Mouse (Mus musculus) hindbrain, embryonic 13.5 days (tissue): ENCODE measurements around the gene Vcp. TPM values are rescaled to one million over a fixed set of nuclear protein-coding genes. Genes with fewer than 3 reads are reported as not detected.
A peak's percentile ranks its signal among the peaks of the same experiment; 100 is the strongest.

Experiments used
- ATAC-seq: fragments of 200-750 bp; cut with Nextera tagmentation; 2 replicates; pipeline ENCODE4 v1.8.0; 2017; ENCODE audit warnings: moderate TSS enrichment; ENCODE audit not compliant: low FRiP score
- H3K27ac ChIP-seq: fragments of 300-500 bp; sonication (generic); 2 replicates; pipeline ENCODE4 v1.5.1; 2015; ENCODE audit warnings: inconsistent platforms, mild to moderate bottlenecking, moderate library complexity
- H3K27me3 ChIP-seq: fragments of 300-500 bp; sonication (generic); 2 replicates; pipeline ENCODE4 v1.6.1; 2015; ENCODE audit warnings: mild to moderate bottlenecking, inconsistent platforms
- H3K36me3 ChIP-seq: fragments of 300-500 bp; sonication (generic); 2 replicates; pipeline ENCODE4 v1.6.1; 2015; ENCODE audit warnings: mild to moderate bottlenecking, inconsistent platforms
- H3K4me1 ChIP-seq: fragments of 300-500 bp; sonication (generic); replicated peaks from 2 replicates; pipeline ENCODE4 v1.6.1; 2015; ENCODE audit warnings: inconsistent platforms
- H3K4me2 ChIP-seq: fragments of 300-500 bp; sonication (generic); 2 replicates; pipeline ENCODE4 v1.6.1; 2015; ENCODE audit warnings: inconsistent platforms, mild to moderate bottlenecking, moderate library complexity
- H3K4me3 ChIP-seq: fragments of 300-500 bp; sonication (generic); 2 replicates; pipeline ENCODE4 v1.5.1; 2015; ENCODE audit warnings: mild to moderate bottlenecking, inconsistent platforms
- H3K9ac ChIP-seq: fragments of 300-500 bp; sonication (generic); 2 replicates; pipeline ENCODE4 v1.6.1; 2015; ENCODE audit warnings: mild to moderate bottlenecking, inconsistent platforms
- H3K9me3 ChIP-seq: fragments of 300-500 bp; sonication (generic); 2 replicates; pipeline ENCODE4 v1.6.1; 2016; ENCODE audit warnings: inconsistent platforms
- WGBS: fragments of 180-500 bp; shearing (Covaris S2); methylation state at CpG from one replicate; pipeline ENCODE4 v1.1.7; 2015; 5-methylcytosine and 5-hydroxymethylcytosine counted together
- polyA plus RNA-seq: library from polyadenylated mRNA; unstranded; fragments of >200 nt; fragmentation: Nextera tagmentation; extraction: Ambion mirVana; gene quantifications from 2 replicates; pipeline ENCODE4 v1.2.1, GENCODE M21; 2015

Vcp gene
- polyA plus RNA-seq, 1 experiment from 2014 or later, result 526 TPM

DNA sequence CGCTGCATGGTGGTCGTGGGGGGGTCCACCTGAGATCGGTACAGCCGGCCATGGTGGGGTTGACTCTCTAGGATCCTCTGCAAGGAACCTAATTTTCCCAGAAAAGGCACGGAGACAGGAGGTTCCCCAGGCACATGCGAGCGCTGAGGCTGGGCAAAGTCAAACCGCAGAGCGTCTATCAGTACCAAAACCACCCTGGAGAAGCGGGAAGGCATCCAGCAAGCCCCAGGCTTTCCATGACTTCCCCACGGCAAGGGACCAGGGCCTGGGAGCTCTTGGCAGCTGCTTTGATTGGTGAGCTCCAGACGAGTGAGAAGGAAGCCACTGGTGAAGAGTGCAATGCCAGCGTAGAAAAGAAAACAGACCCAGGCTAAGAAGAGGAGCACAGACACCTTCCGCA is 24.4 kb upstream of the Vcp start:
- Histone ChIP-seq H3K27me3 (no peaks in the 10 kb centered on the region), H3K27ac (peak overlapping the region; percentile 96), H3K36me3 (peaks cover 72% of the 10 kb centered on the region), H3K4me3 (peak overlapping the region; percentile 62), H3K9me3 (no peaks in the 10 kb centered on the region), H3K4me1 (peaks cover 24% of the 10 kb centered on the region), H3K9ac (peak overlapping the region; percentile 78), H3K4me2 (peak overlapping the region; percentile 78)
- 88% methylated on average over 14 of the region's 14 CpGs for whole genome bisulfite sequencing
- no peak for ATAC-seq

DNA sequence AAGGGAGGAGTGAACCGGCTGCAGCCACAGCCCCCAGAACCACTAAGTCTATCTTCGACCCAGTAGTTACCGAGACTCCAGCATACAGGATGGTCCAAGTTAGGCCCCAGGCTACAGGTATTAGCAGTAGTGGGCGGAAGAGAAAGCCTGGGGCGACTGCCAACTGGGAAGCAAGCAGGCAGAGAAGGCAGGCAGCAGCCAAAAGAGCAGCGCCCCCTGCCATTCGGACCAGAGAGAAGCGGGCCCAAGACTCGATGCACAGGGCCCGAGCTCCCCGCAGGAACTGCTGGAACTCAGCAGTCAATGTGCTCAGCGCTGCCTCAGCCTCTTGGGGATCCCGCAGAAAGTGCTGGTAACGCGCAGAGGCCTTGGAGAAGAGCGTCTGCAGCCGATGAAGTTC is 21.0 kb upstream of the Vcp start:
- H3K27ac ChIP-seq, result no peak overlapping the region
- no peak overlapping the region for H3K4me3 ChIP-seq
- H3K9me3 ChIP-seq, result no peaks in the 10 kb centered on the region
- no peak overlapping the region for H3K4me2 ChIP-seq
- H3K4me1 ChIP-seq, result peaks cover 22% of the 10 kb centered on the region
- ATAC-seq, result no peak
- H3K9ac ChIP-seq, result no peak overlapping the region
- peaks cover 72% of the 10 kb centered on the region for H3K36me3 ChIP-seq
- H3K27me3 ChIP-seq, result no peaks in the 10 kb centered on the region
- WGBS, result 71% methylated on average over 17 of the region's 17 CpGs

DNA sequence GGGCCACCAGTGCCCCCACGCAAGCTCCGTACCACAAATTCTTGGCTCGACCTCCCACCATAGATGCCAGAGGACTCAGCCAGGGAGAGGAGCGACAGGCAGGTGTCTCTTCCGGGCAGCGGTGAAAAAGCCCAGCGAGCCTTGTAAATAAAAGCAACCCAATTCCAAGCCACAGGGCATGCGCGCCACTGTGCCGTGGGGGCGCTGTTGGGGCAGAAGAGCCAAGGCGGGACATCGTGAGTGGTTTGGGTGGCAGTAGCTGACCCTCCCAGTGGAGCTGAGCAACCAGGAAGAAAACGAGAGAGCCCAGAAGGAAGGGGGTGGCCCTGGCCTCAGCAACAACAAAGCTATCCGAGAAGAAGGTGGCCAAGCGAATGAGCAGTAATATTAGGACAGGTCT is 20.6 kb upstream of the Vcp start:
- H3K36me3 ChIP-seq, result peaks cover 72% of the 10 kb centered on the region
- peaks cover 22% of the 10 kb centered on the region for H3K4me1 ChIP-seq
- WGBS, result 87% methylated on average over 16 of the region's 16 CpGs

DNA sequence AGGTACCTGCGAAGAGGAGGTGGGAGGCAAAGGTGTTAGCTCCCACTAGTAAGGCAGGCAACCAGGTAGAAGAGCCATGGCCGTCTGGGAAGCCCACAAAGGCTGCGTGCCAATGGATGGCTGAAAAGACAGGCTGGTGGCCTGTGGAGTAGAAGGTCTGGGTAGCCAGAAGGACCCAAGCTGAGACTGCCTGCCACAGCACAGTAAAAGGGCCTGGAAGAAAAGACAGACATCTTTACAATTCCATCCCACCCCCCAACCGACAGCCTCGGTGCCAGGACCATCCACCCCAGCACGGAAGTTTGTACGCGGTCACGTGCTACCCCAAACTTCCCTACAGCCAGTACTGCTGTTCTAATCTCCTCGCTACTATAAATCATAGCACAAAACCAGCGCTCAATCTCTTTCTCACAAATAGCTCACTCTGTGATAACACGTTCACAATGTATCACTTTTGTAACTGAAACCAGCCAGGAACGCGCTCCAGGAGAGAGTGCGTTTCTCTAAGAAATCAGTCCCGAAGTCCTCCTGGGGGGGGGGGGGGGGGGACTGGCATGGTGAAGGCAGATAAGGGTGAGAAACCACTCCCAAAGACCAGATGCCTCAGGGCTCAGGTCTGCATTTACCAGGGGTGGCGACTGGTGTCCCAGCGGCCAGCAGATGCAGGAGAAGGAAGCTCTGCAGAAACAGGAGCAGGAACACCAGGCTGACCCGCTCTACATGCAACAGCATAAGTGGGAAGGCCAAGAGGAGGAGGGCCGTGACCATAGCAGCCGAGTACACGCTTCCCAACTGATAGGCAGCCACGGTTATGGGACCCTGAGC is 19.5 kb upstream of the Vcp start:
- Histone ChIP-seq H3K36me3 (peaks cover 72% of the 10 kb centered on the region), H3K27ac (no peak overlapping the region), H3K4me3 (no peak overlapping the region), H3K27me3 (no peaks in the 10 kb centered on the region), H3K9me3 (no peaks in the 10 kb centered on the region), H3K9ac (no peak overlapping the region), H3K4me1 (peaks cover 19% of the 10 kb centered on the region), H3K4me2 (no peak overlapping the region)
- no peak for ATAC-seq
- 94% methylated on average over 23 of the region's 23 CpGs for WGBS

More for the DNA sequence above, 20.6 kb upstream of the Vcp start:
- no peak for ATAC-seq
- Histone ChIP-seq H3K4me2 (no peak overlapping the region), H3K9ac (no peak overlapping the region), H3K9me3 (no peaks in the 10 kb centered on the region), H3K27ac (no peak overlapping the region), H3K4me3 (no peak overlapping the region), H3K27me3 (no peaks in the 10 kb centered on the region)

DNA sequence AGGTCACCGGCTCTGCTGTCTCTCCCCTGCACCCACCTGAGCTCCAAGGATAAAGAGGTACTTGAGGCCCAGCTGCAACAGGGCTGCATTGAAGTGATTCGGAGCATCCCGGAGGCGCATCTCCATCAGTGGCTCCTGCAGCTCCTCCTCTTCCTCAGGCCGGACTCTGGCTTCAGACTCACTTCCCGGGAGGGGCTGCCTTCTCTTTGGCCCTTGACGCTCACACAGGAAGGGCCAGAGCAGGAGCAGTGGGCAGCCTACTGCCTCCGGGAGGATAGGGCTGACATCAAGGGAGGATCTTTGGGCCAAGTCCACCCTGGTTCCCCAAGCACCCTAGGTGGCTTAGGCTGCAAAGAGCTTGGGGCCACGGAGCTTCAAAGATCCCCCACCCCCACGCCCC is 18.9 kb upstream of the Vcp start:
- Histone ChIP-seq H3K9ac (no peak overlapping the region), H3K9me3 (no peaks in the 10 kb centered on the region), H3K4me3 (no peak overlapping the region), H3K36me3 (peaks cover 72% of the 10 kb centered on the region), H3K4me1 (peaks cover 12% of the 10 kb centered on the region), H3K27ac (no peak overlapping the region), H3K27me3 (no peaks in the 10 kb centered on the region), H3K4me2 (no peak overlapping the region)
- 95% methylated on average over 10 of the region's 10 CpGs for WGBS
- no peak for ATAC-seq

DNA sequence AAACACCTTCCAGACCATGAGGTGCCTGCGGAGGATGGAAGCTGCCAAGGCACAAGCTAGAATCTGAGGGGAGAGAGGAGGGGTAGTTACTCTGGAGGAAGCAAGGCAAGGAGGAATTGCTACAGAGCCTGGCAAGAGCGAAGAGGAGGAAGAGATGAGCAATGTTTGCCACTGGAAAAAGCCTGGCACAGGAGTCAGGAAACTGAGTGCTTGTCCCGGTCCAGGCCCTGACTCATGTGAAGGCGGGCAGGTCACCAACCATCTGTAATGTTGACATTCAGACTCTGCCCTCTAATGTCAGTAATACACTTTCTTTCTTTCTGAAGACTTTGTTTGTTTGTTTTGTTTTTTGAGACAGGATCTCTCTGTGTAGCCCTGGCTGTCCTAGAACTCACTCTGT is 17.8 kb upstream of the Vcp start:
- H3K4me3 ChIP-seq, result no peak overlapping the region
- H3K9me3 ChIP-seq, result no peaks in the 10 kb centered on the region
- H3K4me2 ChIP-seq, result no peak overlapping the region
- H3K36me3 ChIP-seq, result peaks cover 66% of the 10 kb centered on the region
- 94% methylated on average over 4 of the region's 4 CpGs for whole genome bisulfite sequencing
- no peak for ATAC-seq
- no peaks in the 10 kb centered on the region for H3K27me3 ChIP-seq
- no peak overlapping the region for H3K27ac ChIP-seq
- 0 out of 2 replicates have a peak, but pooled peaks cover 2% of the 10 kb centered on the region for H3K4me1 ChIP-seq
- H3K9ac ChIP-seq, result no peak overlapping the region

DNA sequence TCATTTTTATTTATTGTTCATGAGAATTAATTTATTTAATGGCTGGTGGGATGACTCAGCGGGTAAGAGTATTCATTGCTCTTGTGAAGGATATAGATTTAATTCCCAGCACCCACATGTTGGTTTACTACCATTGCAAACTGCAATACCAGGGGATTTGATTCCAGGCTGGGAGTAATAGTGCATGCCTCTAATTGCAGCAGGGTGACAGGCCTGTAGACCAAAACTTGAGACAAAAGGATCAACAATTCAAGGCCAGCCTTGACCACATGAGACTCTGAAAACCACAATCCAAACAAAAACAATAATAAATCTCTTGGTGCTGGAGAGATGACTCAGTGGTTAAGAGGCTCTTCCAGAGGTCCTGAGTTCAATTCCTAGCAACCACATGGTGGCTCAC is 11.8 kb upstream of the Vcp start:
- Histone ChIP-seq H3K27me3 (no peaks in the 10 kb centered on the region), H3K9me3 (no peaks in the 10 kb centered on the region), H3K36me3 (peaks cover 6% of the 10 kb centered on the region), H3K4me3 (no peak overlapping the region), H3K27ac (no peak overlapping the region), H3K4me1 (peaks cover 17% of the 10 kb centered on the region), H3K9ac (no peak overlapping the region), H3K4me2 (no peak overlapping the region)
- 96% methylated on average over 1 of the region's 1 CpGs for WGBS
- ATAC-seq, result no peak

DNA sequence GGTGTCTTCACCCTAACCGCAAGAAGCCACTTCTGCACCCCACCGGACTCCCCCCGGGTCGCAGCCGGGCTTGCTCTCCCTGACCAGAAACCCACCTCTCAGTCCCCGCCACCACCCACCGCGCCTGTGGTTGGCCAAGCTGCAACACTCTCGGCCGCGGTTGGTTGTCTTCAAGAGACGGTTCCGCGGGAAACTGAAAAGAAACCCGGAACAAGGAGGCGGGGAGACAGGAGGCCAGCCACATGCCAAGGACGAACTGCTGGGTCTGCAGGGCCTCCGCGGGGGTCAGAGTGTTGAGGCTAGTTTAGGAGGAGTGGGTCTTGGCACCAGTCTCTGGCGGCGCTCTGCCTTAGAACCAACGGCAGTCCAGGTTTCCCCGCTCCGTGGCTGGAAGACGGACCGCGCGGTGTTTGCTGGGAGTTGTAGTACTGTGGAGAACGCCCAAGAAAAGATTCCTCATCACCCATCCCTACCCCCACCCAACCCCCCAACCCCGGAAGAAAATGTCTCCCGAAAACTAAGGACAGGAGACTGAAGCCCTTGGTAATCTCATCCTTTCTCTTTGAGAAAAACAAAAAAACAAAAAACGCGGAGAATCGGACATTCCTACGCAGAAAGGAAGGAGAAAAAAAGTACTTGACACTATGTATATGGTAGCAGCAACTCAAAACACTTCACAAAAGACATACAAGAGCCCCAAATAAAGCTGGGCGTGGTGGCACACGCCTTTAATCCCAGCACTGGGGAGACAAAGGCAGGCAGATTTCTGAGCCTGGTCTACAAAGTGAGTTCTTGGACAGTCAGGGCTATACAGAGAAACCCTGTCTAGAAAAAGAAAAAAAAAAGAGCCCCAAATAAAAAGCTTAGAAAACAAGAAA is 10.1 kb upstream of the Vcp start, which contains the start of gene Fancg:
Gene Fancg, minus strand, starts transcription at position 346 of the 878 bp plus-strand sequence.
- Histone ChIP-seq H3K4me1 (peaks cover 17% of the 10 kb centered on the region), H3K9ac (peak within 1 kb of the TSS; percentile 80), H3K4me2 (peak within 1 kb of the TSS; percentile 88), H3K4me3 (peak within 1 kb of the TSS; percentile 73), H3K9me3 (no peaks in the 10 kb centered on the region), H3K36me3 (peaks cover 6% of the 10 kb centered on the region; the same call in 1 of the 2 replicates), H3K27ac (peak within 1 kb of the TSS; percentile 36; the same call in 1 of the 2 replicates), H3K27me3 (no peaks in the 10 kb centered on the region)
- under 1% methylated on average over 37 of the region's 37 CpGs for WGBS
- ATAC-seq, result peak; percentile 94

DNA sequence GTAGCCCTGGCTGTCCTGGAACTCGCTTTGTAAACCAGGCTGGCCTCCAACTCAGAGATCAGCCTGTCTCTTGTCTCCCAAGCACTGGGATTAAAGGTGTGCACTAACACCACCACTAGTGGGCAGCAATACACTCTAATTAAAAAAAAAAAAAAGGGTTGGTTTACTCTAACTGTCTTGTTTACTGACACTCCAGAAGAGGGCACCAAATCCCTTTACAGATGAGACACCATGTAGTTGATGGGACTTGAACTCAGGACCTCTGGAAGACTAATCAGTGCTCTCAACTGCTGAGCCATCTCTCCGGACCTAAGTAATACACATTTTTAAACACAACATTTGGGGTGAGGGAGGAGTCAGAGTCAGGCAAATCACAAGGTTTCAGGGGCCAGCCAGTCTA is 5.5 kb upstream of the Vcp start:
- H3K9ac ChIP-seq, result no peak overlapping the region
- H3K4me1 ChIP-seq, result peaks cover 20% of the 10 kb centered on the region
- H3K9me3 ChIP-seq, result no peaks in the 10 kb centered on the region
- peaks cover 6% of the 10 kb centered on the region; the same call in 1 of the 2 replicates for H3K36me3 ChIP-seq
- ATAC-seq, result no peak
- no peak overlapping the region for H3K27ac ChIP-seq
- no peak overlapping the region for H3K4me2 ChIP-seq
- no peaks in the 10 kb centered on the region for H3K27me3 ChIP-seq
- 62% methylated on average over 2 of the region's 2 CpGs for WGBS
- H3K4me3 ChIP-seq, result no peak overlapping the region

DNA sequence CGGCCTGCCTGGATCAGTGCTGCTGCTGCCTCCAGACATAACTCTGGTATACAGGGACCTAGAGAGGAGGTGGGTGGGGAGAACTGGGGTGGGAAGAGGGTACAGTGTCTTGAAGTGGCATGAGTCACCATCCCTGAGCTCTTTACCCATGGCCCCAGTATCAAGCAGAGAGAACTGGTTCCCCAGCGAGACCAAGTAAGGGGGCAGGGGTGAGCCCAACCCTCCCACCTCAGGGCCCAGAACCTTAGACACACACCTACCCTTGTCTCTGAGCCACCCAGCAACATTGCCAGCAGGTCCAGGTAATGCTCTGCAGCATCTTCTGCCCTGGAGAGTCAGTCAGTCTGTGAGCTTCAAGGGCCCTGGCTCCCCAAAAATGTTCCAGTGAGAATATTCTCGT is 4.6 kb upstream of the Vcp start:
- no peak overlapping the region for H3K27ac ChIP-seq
- H3K9ac ChIP-seq, result no peak overlapping the region
- no peaks in the 10 kb centered on the region for H3K9me3 ChIP-seq
- no peaks in the 10 kb centered on the region for H3K27me3 ChIP-seq
- ATAC-seq, result no peak
- H3K4me1 ChIP-seq, result peaks cover 18% of the 10 kb centered on the region
- WGBS, result 97% methylated on average over 3 of the region's 3 CpGs
- no peak overlapping the region for H3K4me3 ChIP-seq
- peaks cover 6% of the 10 kb centered on the region; the same call in 1 of the 2 replicates for H3K36me3 ChIP-seq
- no peak overlapping the region for H3K4me2 ChIP-seq

DNA sequence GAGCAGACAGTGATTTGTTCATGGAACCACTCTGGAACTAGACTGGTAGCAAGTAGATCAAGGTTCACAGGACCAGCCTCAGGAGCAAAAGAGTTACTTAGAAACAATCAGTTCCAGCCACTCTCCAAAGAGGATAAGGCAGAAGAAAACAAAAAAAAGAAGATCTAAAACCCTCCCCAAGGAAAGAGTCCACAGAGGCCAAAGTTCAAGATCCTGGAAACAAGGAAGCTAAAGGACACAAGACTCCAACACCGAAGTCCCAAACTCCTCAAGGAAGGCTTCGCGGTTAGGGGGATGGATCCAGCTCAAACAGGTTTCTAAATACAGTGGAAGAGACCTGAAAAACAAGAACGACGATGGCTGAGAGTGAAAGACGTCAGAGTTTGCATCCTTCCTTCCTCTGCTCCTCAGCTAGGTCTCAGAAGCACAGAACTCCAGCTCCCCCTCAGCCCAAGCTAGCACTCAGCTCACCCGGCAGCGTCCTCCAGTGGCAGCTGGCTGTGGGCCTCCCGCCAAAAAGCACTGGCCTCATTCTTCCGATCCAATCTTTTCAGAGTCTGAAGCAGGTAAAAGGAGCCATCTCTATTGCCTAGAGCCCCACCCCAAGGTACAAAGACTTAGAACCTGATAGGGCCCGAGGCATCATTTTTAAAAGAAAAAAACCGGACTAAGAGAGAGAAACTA is 2.6 kb upstream of the Vcp start:
- Histone ChIP-seq H3K4me2 (no peak overlapping the region), H3K27ac (no peak overlapping the region), H3K9ac (no peak overlapping the region), H3K4me1 (peaks cover 16% of the 10 kb centered on the region), H3K36me3 (peaks cover 6% of the 10 kb centered on the region; the same call in 1 of the 2 replicates), H3K27me3 (no peaks in the 10 kb centered on the region), H3K4me3 (no peak overlapping the region), H3K9me3 (no peaks in the 10 kb centered on the region)
- no peak for ATAC-seq
- 81% methylated on average over 12 of the region's 12 CpGs for WGBS

DNA sequence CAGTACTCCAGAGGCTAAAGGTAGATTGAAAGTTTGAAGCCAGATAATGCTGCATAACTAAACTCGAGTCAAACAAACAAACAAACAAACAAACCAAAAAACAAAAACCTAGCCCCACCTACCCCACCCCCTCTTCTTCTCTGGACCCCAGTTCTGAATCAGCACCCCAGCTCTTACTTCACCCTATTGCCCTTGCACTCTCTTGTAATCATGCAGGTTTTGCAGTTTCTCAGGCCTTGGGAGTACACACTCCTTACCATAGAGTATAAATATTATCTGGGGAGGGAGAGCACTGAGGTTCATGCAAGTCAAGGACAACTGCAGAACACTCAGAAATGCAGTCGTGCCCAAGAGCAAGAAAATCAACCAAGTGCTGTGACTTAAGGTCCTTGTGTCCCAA is 965 bp upstream of the Vcp start:
- no peak overlapping the region for H3K9ac ChIP-seq
- H3K4me2 ChIP-seq, result no peak overlapping the region
- ATAC-seq, result no peak
- WGBS, result 95% methylated on average over 2 of the region's 2 CpGs
- H3K27ac ChIP-seq, result peak overlapping the region; percentile 99
- no peak overlapping the region for H3K4me3 ChIP-seq
- no peaks in the 10 kb centered on the region for H3K9me3 ChIP-seq
- no peaks in the 10 kb centered on the region for H3K27me3 ChIP-seq
- peaks cover 27% of the 10 kb centered on the region for H3K4me1 ChIP-seq
- 0 out of 2 replicates have a peak, but pooled peaks cover 5% of the 10 kb centered on the region for H3K36me3 ChIP-seq
